Mouse (Mus musculus) CH12.LX (cell line): ENCODE measurements around the gene Kyat3. TPM values are rescaled to one million over a fixed set of nuclear protein-coding genes. Genes with fewer than 3 reads are reported as not detected.

ENCODE experiments used
- DNase-seq: peaks from one replicate; pipeline ENCODE4 v3.0.0-alpha.2; 2013; ENCODE audit errors: extremely low read depth
- H3K27ac ChIP-seq: 2 replicates; pipeline ENCODE4 v1.5.1; 2012; ENCODE audit warnings: low read depth, mild to moderate bottlenecking, control low read depth, moderate library complexity; ENCODE audit not compliant: insufficient read depth
- H3K27me3 ChIP-seq: replicated peaks from 2 replicates; pipeline ENCODE3; 2012; ENCODE audit warnings: inconsistent platforms
- H3K36me3 ChIP-seq, 2 experiments: replicated peaks in 1 of 2; 2 replicates each; pipeline versions ENCODE3 to v1.6.1; 2012; ENCODE audit warnings: inconsistent platforms in 1 of 2, low read length in 1 of 2, mild to moderate bottlenecking in 1 of 2, mixed read lengths in 1 of 2, moderate library complexity in 1 of 2; ENCODE audit not compliant: control insufficient read depth in 1 of 2, insufficient read depth in 1 of 2
- H3K4me1 ChIP-seq, 2 experiments: 2 replicates each; pipeline ENCODE4 v1.6.1; 2012; ENCODE audit warnings: inconsistent platforms in 1 of 2, moderate library complexity in 1 of 2; ENCODE audit not compliant: insufficient read depth in 2 of 2, control insufficient read depth in 1 of 2
- H3K4me2 ChIP-seq: 2 replicates; pipeline ENCODE4 v1.6.1; 2012; ENCODE audit warnings: low read depth, mild to moderate bottlenecking, control low read depth; ENCODE audit not compliant: poor library complexity, insufficient read depth, severe bottlenecking
- H3K4me3 ChIP-seq, 3 experiments: fragments of 150-350 bp in 1 of 3; sonication (generic) in 1 of 3; replicated peaks in 1 of 3; 2 replicates each; pipeline versions ENCODE3 to v1.5.1; 2011 to 2012; ENCODE audit warnings: low read depth in 2 of 3, low read length in 2 of 3, mild to moderate bottlenecking in 2 of 3, moderate library complexity in 2 of 3, control low read depth in 1 of 3, improper control_type of control experiment in 1 of 3, inconsistent platforms in 1 of 3, mixed read lengths in 1 of 3; ENCODE audit not compliant: poor library complexity in 1 of 3
- H3K79me2 ChIP-seq: replicated peaks from 2 replicates; pipeline ENCODE4 v1.6.1; 2012; ENCODE audit warnings: mild to moderate bottlenecking, moderate library complexity; ENCODE audit not compliant: control insufficient read depth, poor library complexity, insufficient read depth, severe bottlenecking; ENCODE audit errors: extremely low read depth
- H3K9ac ChIP-seq: 2 replicates; pipeline ENCODE4 v1.6.1; 2012; ENCODE audit warnings: low read depth, mild to moderate bottlenecking, control low read depth, moderate library complexity; ENCODE audit not compliant: insufficient read depth
- H3K9me3 ChIP-seq: replicated peaks from 2 replicates; pipeline ENCODE3; 2012; ENCODE audit warnings: low read length, inconsistent platforms, mixed read lengths
- CHD1 ChIP-seq: IDR thresholded peaks from 2 replicates; pipeline ENCODE4 v1.6.1; 2012; ENCODE audit warnings: low read depth, low read length, improper control_type of control experiment, inconsistent platforms
- CHD2 ChIP-seq: IDR thresholded peaks from 2 replicates; pipeline ENCODE4 v1.6.1; 2011; ENCODE audit warnings: low read length, improper control_type of control experiment
- CTCF ChIP-seq, 2 experiments: IDR thresholded peaks in 1 of 2; conservative IDR thresholded peaks in 1 of 2; 2 replicates each; pipeline ENCODE4 v1.5.1; 2011 to 2012; ENCODE audit warnings: low read depth in 2 of 2, low read length in 2 of 2, improper control_type of control experiment in 1 of 2, inconsistent platforms in 1 of 2, mild to moderate bottlenecking in 1 of 2, moderate library complexity in 1 of 2
- E2F4 ChIP-seq: IDR thresholded peaks from 2 replicates; pipeline ENCODE4 v1.6.1; 2011; ENCODE audit warnings: low read depth, low read length, improper control_type of control experiment; ENCODE audit not compliant: insufficient replicate concordance
- ELF1 ChIP-seq: IDR thresholded peaks from 2 replicates; pipeline ENCODE4 v1.6.1; 2014; ENCODE audit warnings: low read depth, mild to moderate bottlenecking, inconsistent platforms, low read length, improper control_type of control experiment
- EP300 ChIP-seq: IDR thresholded peaks from 2 replicates; pipeline ENCODE4 v1.6.1; 2011; ENCODE audit warnings: low read length, improper control_type of control experiment
- ETS1 ChIP-seq: conservative IDR thresholded peaks from 2 replicates; pipeline ENCODE4 v1.6.1; 2012; ENCODE audit warnings: low read depth, mild to moderate bottlenecking, inconsistent platforms, low read length, improper control_type of control experiment, moderate library complexity
- GABPA ChIP-seq: IDR thresholded peaks from 2 replicates; pipeline ENCODE4 v1.6.1; 2012; ENCODE audit warnings: low read depth, low read length, improper control_type of control experiment, inconsistent platforms; ENCODE audit not compliant: insufficient replicate concordance
- HCFC1 ChIP-seq: IDR thresholded peaks from 2 replicates; pipeline ENCODE4 v1.6.1; 2012; ENCODE audit warnings: low read depth, mild to moderate bottlenecking, inconsistent platforms, low read length, improper control_type of control experiment
- IRF4 ChIP-seq: IDR thresholded peaks from 2 replicates; pipeline ENCODE4 v1.6.1; 2014; ENCODE audit warnings: low read depth, mild to moderate bottlenecking, inconsistent platforms, low read length, improper control_type of control experiment
- JUN ChIP-seq: IDR thresholded peaks from 2 replicates; pipeline ENCODE4 v1.6.1; 2011; ENCODE audit warnings: low read depth, mild to moderate bottlenecking, low read length, improper control_type of control experiment, moderate library complexity; ENCODE audit not compliant: insufficient read depth
- JUND ChIP-seq: conservative IDR thresholded peaks from 2 replicates; pipeline ENCODE4 v1.6.1; 2011; ENCODE audit warnings: low read depth, low read length, improper control_type of control experiment
- KAT2A ChIP-seq: IDR thresholded peaks from 2 replicates; pipeline ENCODE4 v1.6.1; 2012; ENCODE audit warnings: low read length, improper control_type of control experiment, inconsistent platforms; ENCODE audit not compliant: insufficient replicate concordance
- MAFK ChIP-seq: IDR thresholded peaks from 2 replicates; pipeline ENCODE4 v1.6.1; 2011; ENCODE audit warnings: low read length, improper control_type of control experiment; ENCODE audit not compliant: insufficient replicate concordance
- MAX ChIP-seq: IDR thresholded peaks from 2 replicates; pipeline ENCODE4 v1.6.1; 2011; ENCODE audit warnings: low read length, improper control_type of control experiment
- MAZ ChIP-seq: IDR thresholded peaks from 2 replicates; pipeline ENCODE4 v1.6.1; 2012; ENCODE audit warnings: low read depth, mild to moderate bottlenecking, inconsistent platforms, low read length, improper control_type of control experiment, moderate library complexity
- MEF2A ChIP-seq: IDR thresholded peaks from 2 replicates; pipeline ENCODE4 v1.6.1; 2014; ENCODE audit warnings: low read depth, mild to moderate bottlenecking, inconsistent platforms, low read length, improper control_type of control experiment, borderline replicate concordance
- MXI1 ChIP-seq: IDR thresholded peaks from 2 replicates; pipeline ENCODE4 v1.6.1; 2011; ENCODE audit warnings: mild to moderate bottlenecking, low read depth, low read length, improper control_type of control experiment
- MYC ChIP-seq: IDR thresholded peaks from 2 replicates; pipeline ENCODE4 v1.6.1; 2011; ENCODE audit warnings: low read depth, mild to moderate bottlenecking, improper control_type of control experiment, low read length
- NRF1 ChIP-seq: IDR thresholded peaks from 2 replicates; pipeline ENCODE4 v1.6.1; 2014; ENCODE audit warnings: low read depth, mild to moderate bottlenecking, inconsistent platforms, low read length, improper control_type of control experiment, moderate library complexity
- PAX5 ChIP-seq: IDR thresholded peaks from 2 replicates; pipeline ENCODE4 v1.6.1; 2012; ENCODE audit warnings: low read length, inconsistent platforms, mixed read lengths
- POLR2A ChIP-seq: IDR thresholded peaks from 2 replicates; pipeline ENCODE4 v1.6.1; 2011; ENCODE audit warnings: low read depth, mild to moderate bottlenecking, improper control_type of control experiment, low read length
- POLR2AphosphoS2 ChIP-seq: IDR thresholded peaks from 2 replicates; pipeline ENCODE4 v1.6.1; 2011; ENCODE audit warnings: low read depth, low read length, improper control_type of control experiment
- RAD21 ChIP-seq: IDR thresholded peaks from 2 replicates; pipeline ENCODE4 v1.6.1; 2011; ENCODE audit warnings: low read depth, mild to moderate bottlenecking, low read length, improper control_type of control experiment, moderate library complexity
- RCOR1 ChIP-seq: conservative IDR thresholded peaks from 2 replicates; pipeline ENCODE4 v1.6.1; 2012; ENCODE audit warnings: low read depth, mild to moderate bottlenecking, inconsistent platforms, low read length, improper control_type of control experiment
- SIN3A ChIP-seq: IDR thresholded peaks from 2 replicates; pipeline ENCODE4 v1.6.1; 2012; ENCODE audit warnings: low read length, improper control_type of control experiment, inconsistent platforms
- SMC3 ChIP-seq: IDR thresholded peaks from 2 replicates; pipeline ENCODE4 v1.6.1; 2011; ENCODE audit warnings: low read depth, low read length, improper control_type of control experiment
- TBP ChIP-seq: conservative IDR thresholded peaks from 2 replicates; pipeline ENCODE4 v1.6.1; 2011; ENCODE audit warnings: low read depth, low read length, improper control_type of control experiment
- TCF12 ChIP-seq: IDR thresholded peaks from 2 replicates; pipeline ENCODE4 v1.6.1; 2014; ENCODE audit warnings: low read depth, mild to moderate bottlenecking, inconsistent platforms, low read length, improper control_type of control experiment
- UBTF ChIP-seq: IDR thresholded peaks from 2 replicates; pipeline ENCODE4 v1.6.1; 2012; ENCODE audit warnings: low read depth, mild to moderate bottlenecking, inconsistent platforms, low read length, improper control_type of control experiment, moderate library complexity
- USF1 ChIP-seq: IDR thresholded peaks from 2 replicates; pipeline ENCODE4 v1.6.1; 2014; ENCODE audit warnings: low read depth, mild to moderate bottlenecking, inconsistent platforms, low read length, improper control_type of control experiment
- USF2 ChIP-seq: conservative IDR thresholded peaks from 2 replicates; pipeline ENCODE4 v1.6.1; 2011; ENCODE audit warnings: low read depth, low read length, improper control_type of control experiment
- ZC3H11A ChIP-seq: IDR thresholded peaks from 2 replicates; pipeline ENCODE4 v1.6.1; 2012; ENCODE audit warnings: low read depth, mild to moderate bottlenecking, inconsistent platforms, low read length, improper control_type of control experiment
- ZKSCAN1 ChIP-seq: IDR thresholded peaks from 2 replicates; pipeline ENCODE4 v1.6.1; 2012; ENCODE audit warnings: low read depth, inconsistent platforms, low read length, improper control_type of control experiment, borderline replicate concordance
- ZMIZ1 ChIP-seq: IDR thresholded peaks from 2 replicates; pipeline ENCODE4 v1.6.1; 2012; ENCODE audit warnings: low read depth, mild to moderate bottlenecking, inconsistent platforms, low read length, improper control_type of control experiment
- ZNF384 ChIP-seq: IDR thresholded peaks from 2 replicates; pipeline ENCODE4 v1.6.1; 2012; ENCODE audit warnings: low read depth, low read length, improper control_type of control experiment, inconsistent platforms
- dilution Hi-C: fragments of 300-500 bp; cut with MboI; formaldehyde crosslinking; loops from 2 replicates; pipeline ENCODE4 v1.14.3; 2020; ENCODE audit warnings: low sequenced_read_pairs; ENCODE audit not compliant: extremely low pct_unique_long_range_greater_than_20kb, extremely low pct_ligation_motif_present
- in situ Hi-C: fragments of 300-500 bp; cut with MboI; formaldehyde crosslinking; loops from 3 replicates; pipeline ENCODE4 v1.14.3; 2019; ENCODE audit warnings: low sequenced_read_pairs, low pct_ligation_motif_present, low pct_unique_long_range_greater_than_20kb, mixed read lengths
- polyA plus RNA-seq: library from polyadenylated mRNA; unstranded; fragments of >175 nt; gene quantifications from 2 replicates; pipeline ENCODE4 v1.2.1, GENCODE M21; 2012; ENCODE audit warnings: low read depth; ENCODE audit not compliant: insufficient read length
- total RNA-seq, 2 experiments: library from RNA; depleted of rRNA; stranded (reverse); fragments of 300-350 nt in 1 of 2; fragments of >200 nt in 1 of 2; gene quantifications; 2 replicates each; pipeline ENCODE4 v1.2.3; 2012 to 2014

Gene Kyat3
- 43.3 and 56.2 TPM in 2 replicates for total RNA-seq (2012; rRNA removed)
- 122 and 135 TPM in 2 replicates for total RNA-seq (2014; rRNA removed)
- polyA plus RNA-seq, result 86.1 and 95.0 TPM in 2 replicates

DNA sequence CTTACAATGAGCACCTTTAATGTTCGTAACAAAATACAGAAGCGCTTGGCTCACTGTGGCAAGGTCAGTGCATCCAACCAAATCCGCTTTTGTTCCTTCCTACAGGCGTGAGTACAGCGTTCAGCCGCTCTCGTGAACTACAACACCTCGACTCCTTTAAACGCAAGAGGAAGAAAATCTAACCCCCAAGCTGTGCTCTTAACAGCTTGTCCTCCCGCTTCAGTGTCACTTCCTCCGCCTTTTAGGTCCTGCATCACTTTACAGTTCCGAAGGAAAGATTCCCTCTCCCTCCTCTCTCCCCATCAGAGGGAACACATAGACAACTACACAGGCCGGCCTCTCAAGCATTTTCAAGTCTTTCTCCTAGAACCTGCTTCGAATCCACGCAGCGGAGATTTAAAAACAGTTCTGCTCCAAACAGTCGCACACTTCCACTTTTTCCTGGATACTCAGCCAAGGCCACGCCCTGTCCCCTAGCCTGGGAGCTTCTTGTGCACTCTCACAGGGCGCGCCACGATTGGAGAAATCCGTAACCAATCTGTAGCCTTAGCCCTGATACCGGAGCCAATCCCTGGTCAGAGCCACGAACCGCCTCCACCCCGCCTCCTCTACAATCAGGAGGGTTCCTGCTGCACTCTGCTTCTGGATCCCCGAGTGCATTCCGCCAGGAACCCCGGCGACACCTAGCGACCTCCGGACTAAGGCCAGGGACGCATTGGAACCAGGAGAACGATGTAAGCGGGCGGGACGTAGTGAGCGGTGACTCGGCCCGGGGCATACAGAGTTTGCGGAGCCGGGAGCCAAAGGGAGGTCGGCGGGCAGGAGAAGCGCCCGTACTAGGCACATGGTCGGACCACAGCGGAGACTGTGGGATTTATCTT is at the start of gene Kyat3:
Kyat3 (plus strand) TSS at position 610 of the 881 bp plus-strand sequence.
- Histone ChIP-seq H3K27ac (no peak within 1 kb of the TSS), H3K9me3 (peaks cover 2% of the 10 kb centered on the region), H3K27me3 (no peaks in the 10 kb centered on the region), H3K79me2 (no peaks in the 10 kb centered on the region), H3K4me2 (peak within 1 kb of the TSS; percentile 97), H3K36me3 (peaks cover 0 to 8% of the 10 kb centered on the region in 2 experiments), H3K4me3 (peak within 1 kb of the TSS; percentile 68 to 90 (median 79)), H3K4me1 (peaks cover 5 to 36% of the 10 kb centered on the region in 2 experiments; a peak in 3 of 4 replicates), H3K9ac (peak within 1 kb of the TSS; percentile 8)
- in situ Hi-C loops, result loop anchor here (10.0 to 25.0 kb wide), 2 partner anchors 136 to 413 kb away; partner anchors contain the start of gene Gbp3
- dilution Hi-C loops, result loop anchor here (25.0 kb wide), 1 partner anchor 213 kb away; the partner anchor contains the start of gene Gbp5
- peak; percentile 99 for DNase-seq
- peak; percentile 38 for TF ChIP-seq RAD21
- TF ChIP-seq JUN, result no peak
- peak; percentile 40; the same call in 1 of the 2 replicates for TF ChIP-seq RCOR1
- TF ChIP-seq POLR2AphosphoS2, result peak; percentile 80; the same call in 1 of the 2 replicates
- no peak; the same call in 1 of the 2 replicates for TF ChIP-seq NRF1
- TF ChIP-seq MXI1, result peak; percentile 81
- no peak; the same call in 1 of the 2 replicates for TF ChIP-seq EP300
- TF ChIP-seq MAFK, result no peak; the same call in 1 of the 2 replicates
- TF ChIP-seq ZKSCAN1, result no peak
- peak; percentile 81; the same call in 1 of the 2 replicates for TF ChIP-seq CHD1
- no peak for TF ChIP-seq ZNF384
- TF ChIP-seq USF2, result no peak
- TF ChIP-seq HCFC1, result peak; percentile 60
- no peak for TF ChIP-seq E2F4
- peak; percentile 72; the same call in 1 of the 2 replicates for TF ChIP-seq SIN3A
- TF ChIP-seq CTCF (conservative IDR thresholded peaks at IDR 0.05 in 1 of 2, IDR thresholded peaks at IDR 0.05 in 1 of 2; ENCODE audit: low read depth in 2 of 2, low read length in 2 of 2), result peak in 1 of 2 experiments; percentile 59; a peak in 2 of 4 replicates
- TF ChIP-seq USF1, result no peak
- peak; percentile 65; the same call in 1 of the 2 replicates for TF ChIP-seq TBP
- no peak for TF ChIP-seq KAT2A
- peak; percentile 37; the same call in 1 of the 2 replicates for TF ChIP-seq MAZ
- peak; percentile 49; the same call in 1 of the 2 replicates for TF ChIP-seq IRF4
- TF ChIP-seq ZC3H11A, result no peak
- TF ChIP-seq MAX, result no peak; the same call in 1 of the 2 replicates
- peak; percentile 79; the same call in 1 of the 2 replicates for TF ChIP-seq TCF12
- no peak for TF ChIP-seq ETS1
- peak; percentile 65 for TF ChIP-seq MYC
- TF ChIP-seq UBTF, result peak; percentile 89; the same call in 1 of the 2 replicates
- TF ChIP-seq MEF2A, result peak; percentile 61
- no peak for TF ChIP-seq GABPA
- TF ChIP-seq SMC3, result peak; percentile 21; the same call in 1 of the 2 replicates
- TF ChIP-seq PAX5, result no peak
- peak; percentile 91 for TF ChIP-seq ZMIZ1
- peak; percentile 65 for TF ChIP-seq ELF1
- peak; percentile 86 for TF ChIP-seq POLR2A
- no peak for TF ChIP-seq JUND
- peak; percentile 90 for TF ChIP-seq CHD2
